Mouse (Mus musculus) liver, adult 10 weeks (tissue): Measurements from ENCODE around the gene Gm826. TPM values are rescaled to one million over a fixed set of nuclear protein-coding genes. Genes with fewer than 3 reads are reported as not detected.

Experiments used
- polyA plus RNA-seq: library from polyadenylated mRNA; stranded (reverse); fragments of 350-450 nt; fragmentation: Illumina TruSeq; extraction: RNeasy Lipid Tissue Mini Kit (QIAGEN cat#74804); gene quantifications from one replicate; pipeline ENCODE4 v1.2.3, GENCODE M21; 2014; ENCODE audit warnings: low read depth, low replicate concordance

Gm826 gene
- 2.5 TPM for polyA plus RNA-seq

GRCm38 (mm10) chr2:160334111-160334661 is at the start of gene Gm826:
Gm826 (minus strand) TSS chr2:160334162.

GRCm38 (mm10) chr2:160366980-160367338 is 33.0 kb upstream of the Gm826 start, which contains the start of gene Mafb:
Mafb (minus strand) TSS chr2:160367065.

Other genes starting within 250 kb of the Gm826 start
- 23.2 TPM for gene Mafb, start 32.9 kb upstream of the Gm826 start, polyA plus RNA-seq